Mouse (Mus musculus) bone marrow macrophage, adult 2 months (primary cell): Measurements from ENCODE around the gene Pde4c.

ENCODE experiments used
- CTCF ChIP-seq: IDR thresholded peaks from 2 replicates; pipeline ENCODE4 v1.5.1; 2012; ENCODE audit warnings: low read depth, mild to moderate bottlenecking, low read length, moderate library complexity
- POLR2A ChIP-seq: IDR thresholded peaks from 2 replicates; pipeline ENCODE4 v1.6.1; 2012; ENCODE audit warnings: mild to moderate bottlenecking, low read depth, low read length, borderline replicate concordance

DNA sequence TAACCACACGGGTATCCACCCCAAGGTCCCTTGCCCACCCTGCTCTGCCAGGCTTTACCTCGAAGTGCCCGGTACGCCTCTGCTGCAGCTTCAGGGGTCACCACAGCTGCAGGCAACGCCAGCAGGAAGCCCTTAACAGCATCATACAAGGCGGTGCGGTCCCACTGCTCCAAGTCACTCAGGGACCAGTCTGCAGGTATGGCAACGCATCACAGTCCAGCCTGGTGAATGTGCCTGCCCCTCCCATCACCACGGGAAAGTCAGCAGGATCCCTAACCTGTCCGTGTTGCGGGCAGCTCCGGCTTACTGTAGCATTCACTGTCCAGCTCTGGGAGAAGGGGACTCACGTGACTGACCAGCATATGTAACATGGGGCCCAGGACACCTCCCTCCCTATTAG lies 48.6 kb downstream of the Pde4c start:
- TF ChIP-seq CTCF (no peak), POLR2A (no peak)
